Mouse (Mus musculus): ENCODE results near the gene Zfp28.

DNA sequence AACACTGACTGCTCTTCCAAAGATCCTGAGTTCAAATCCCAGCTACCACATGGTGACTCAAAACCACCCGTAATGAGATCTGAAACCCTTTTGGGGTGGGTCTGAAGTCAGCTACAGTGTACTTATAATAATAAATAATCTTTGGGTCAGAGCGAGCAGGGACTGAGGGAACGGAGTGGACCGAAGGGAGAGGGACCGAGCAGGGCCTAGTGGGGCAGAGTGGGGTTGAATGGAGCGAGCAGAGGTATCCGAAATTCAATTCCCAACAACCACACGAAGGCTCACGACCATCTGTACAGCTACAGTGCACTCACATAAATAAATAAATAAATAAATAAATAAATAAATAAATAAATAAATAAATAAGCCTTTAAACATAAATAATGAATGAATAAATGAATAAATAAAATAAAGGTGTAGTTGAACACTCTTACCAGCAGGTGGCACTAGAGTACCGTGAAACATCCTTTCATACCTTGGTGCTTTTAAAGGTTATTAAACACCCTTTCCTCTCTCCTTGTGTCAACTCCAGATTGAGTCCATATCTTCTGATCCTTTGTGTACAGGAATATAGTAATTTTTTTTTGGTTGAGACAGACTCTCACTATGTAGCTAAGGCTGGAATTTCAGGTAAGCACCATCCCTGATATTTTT, 24.0 kb upstream of the Zfp28 start:
- TF ChIP-seq CTCF (IDR thresholded peaks at IDR 0.05; ENCODE audit: control insufficient read depth, insufficient read depth, insufficient replicate concordance, low read depth, low read length) = no peak; the same call in 1 of the 2 replicates
- TF ChIP-seq POLR2A (IDR thresholded peaks at IDR 0.05; ENCODE audit: control insufficient read depth, low read depth, low read length) = no peak

Data from testis, adult 2 months (tissue).